In genomic region chr6:56759324-56759723, GRCm38 (mm10) we compare ENCODE assay signal across 27 mouse cellular contexts.
"Had no signal": no experiment of that assay in that cellular context is flagged by ENCODE, and none has a peak within 500 bp of the region (broad histone marks: within the 10 kb centered on the region; RNA-seq: fewer than 3 reads in every experiment).

No protein-coding gene starts in this region.

- DNase-seq: gastrocnemius, adult 2 months; gastrocnemius, postnatal 10 days; gastrocnemius, postnatal 25 days; heart, adult 18-20 months; heart, postnatal 14 days; heart, postnatal 36 days; kidney, adult 11 months; kidney, adult 2 months; kidney, adult 9 months; kidney, postnatal 14 days; kidney, postnatal 36 days; layer of hippocampus, adult 9-11 months; layer of hippocampus, postnatal 36 days; liver; liver, embryonic 13.5 days had no signal

- H3K9ac ChIP-seq: heart, embryonic 12.5 days; hindbrain, embryonic 13.5 days; hindbrain, embryonic 15.5 days; kidney, embryonic 15.5 days; limb, embryonic 12.5 days; liver, embryonic 13.5 days; liver, embryonic 15.5 days had no signal

- H3K27me3 ChIP-seq: heart, embryonic 12.5 days; hindbrain, embryonic 13.5 days; hindbrain, embryonic 15.5 days; kidney, embryonic 15.5 days; limb, embryonic 12.5 days; liver, embryonic 13.5 days; liver, embryonic 15.5 days had no signal

- ATAC-seq: hindbrain, postnatal 0 days; intestine, embryonic 16.5 days had no signal

- H3K4me3 ChIP-seq: gastrocnemius, adult 2 months; heart, embryonic 10.5 days; heart, embryonic 12.5 days; hindbrain, embryonic 13.5 days; hindbrain, embryonic 15.5 days; kidney, embryonic 15.5 days; limb, embryonic 10.5 days; limb, embryonic 12.5 days; liver, embryonic 13.5 days; liver, embryonic 15.5 days had no signal

- H3K27ac ChIP-seq: gastrocnemius, adult 2 months; heart, embryonic 10.5 days; hindbrain, embryonic 13.5 days; hindbrain, embryonic 15.5 days; hindbrain, postnatal 0 days; kidney, embryonic 15.5 days; kidney, postnatal 0 days; limb, embryonic 10.5 days; limb, embryonic 12.5 days; liver, embryonic 13.5 days; liver, embryonic 15.5 days had no signal

- H3K9me3 ChIP-seq: heart, embryonic 10.5 days; heart, embryonic 12.5 days; hindbrain, embryonic 13.5 days; hindbrain, embryonic 15.5 days; kidney, embryonic 15.5 days; limb, embryonic 10.5 days; limb, embryonic 12.5 days; liver, embryonic 13.5 days; liver, embryonic 15.5 days had no signal

- H3K4me2 ChIP-seq: heart, embryonic 12.5 days; hindbrain, embryonic 13.5 days; hindbrain, embryonic 15.5 days; kidney, embryonic 15.5 days; limb, embryonic 12.5 days; liver, embryonic 11.5 days; liver, embryonic 13.5 days; liver, embryonic 15.5 days had no signal

- H3K4me1 ChIP-seq: heart, embryonic 10.5 days; hindbrain, embryonic 13.5 days; hindbrain, embryonic 15.5 days; kidney, embryonic 15.5 days; limb, embryonic 10.5 days; limb, embryonic 12.5 days; liver, embryonic 13.5 days; liver, embryonic 15.5 days had no signal
